Mouse (Mus musculus) midbrain, embryonic 11.5 days (tissue): ENCODE measurements around the gene Crhr1. TPM values are rescaled to one million over a fixed set of nuclear protein-coding genes. Genes with fewer than 3 reads are reported as not detected.
A peak's percentile ranks its signal among the peaks of the same experiment; 100 is the strongest.

Experiments
- ATAC-seq: fragments of 200-750 bp; cut with Nextera tagmentation; 2 replicates; pipeline ENCODE4 v1.8.0; 2017; ENCODE audit warnings: moderate TSS enrichment, moderate library complexity; ENCODE audit not compliant: low FRiP score
- DNase-seq: peaks from one replicate; pipeline ENCODE4 v3.0.0; 2015; ENCODE audit warnings: low spot score; ENCODE audit errors: missing footprints
- H3K27ac ChIP-seq: fragments of 300-500 bp; sonication (generic); 2 replicates; pipeline ENCODE4 v1.5.1; 2014; ENCODE audit warnings: low read depth, low read length
- H3K27me3 ChIP-seq: fragments of 300-500 bp; sonication (generic); 2 replicates; pipeline ENCODE4 v1.6.1; 2014; ENCODE audit warnings: mild to moderate bottlenecking, low read length, moderate library complexity, mixed read lengths; ENCODE audit not compliant: control insufficient read depth, insufficient read depth
- H3K36me3 ChIP-seq: fragments of 300-500 bp; sonication (generic); 2 replicates; pipeline ENCODE4 v1.6.1; 2014; ENCODE audit warnings: mild to moderate bottlenecking, low read length, moderate library complexity, mixed read lengths; ENCODE audit not compliant: control insufficient read depth, insufficient read depth
- H3K4me1 ChIP-seq: fragments of 300-500 bp; sonication (generic); 2 replicates; pipeline ENCODE4 v1.6.1; 2014; ENCODE audit warnings: low read length; ENCODE audit not compliant: control insufficient read depth, insufficient read depth
- H3K4me2 ChIP-seq: fragments of 300-500 bp; sonication (generic); 2 replicates; pipeline ENCODE4 v1.6.1; 2014; ENCODE audit warnings: mild to moderate bottlenecking, moderate library complexity
- H3K4me3 ChIP-seq: fragments of 300-500 bp; sonication (generic); 2 replicates; pipeline ENCODE4 v1.5.1; 2014; ENCODE audit warnings: low read depth, low read length
- H3K9ac ChIP-seq: fragments of 300-500 bp; sonication (generic); 2 replicates; pipeline ENCODE4 v1.6.1; 2014; ENCODE audit warnings: low read length
- H3K9me3 ChIP-seq: fragments of 300-500 bp; sonication (generic); 2 replicates; pipeline ENCODE4 v1.6.1; 2016; ENCODE audit warnings: low read length; ENCODE audit not compliant: control insufficient read depth
- WGBS: fragments of 180-500 bp; shearing (Covaris S2); extraction: QIAGEN DNeasy Blood & Tissue Kit; methylation state at CpG from one replicate; pipeline ENCODE4 v1.1.7; 2014; 5-methylcytosine and 5-hydroxymethylcytosine counted together
- polyA plus RNA-seq: library from polyadenylated mRNA; unstranded; fragments of >200 nt; fragmentation: Nextera tagmentation; extraction: Ambion mirVana; gene quantifications from 2 replicates; pipeline ENCODE4 v1.2.1, GENCODE M21; 2014

Crhr1 gene
- polyA plus RNA-seq, 1 experiment from 2014 or later = 0.60 TPM

DNA sequence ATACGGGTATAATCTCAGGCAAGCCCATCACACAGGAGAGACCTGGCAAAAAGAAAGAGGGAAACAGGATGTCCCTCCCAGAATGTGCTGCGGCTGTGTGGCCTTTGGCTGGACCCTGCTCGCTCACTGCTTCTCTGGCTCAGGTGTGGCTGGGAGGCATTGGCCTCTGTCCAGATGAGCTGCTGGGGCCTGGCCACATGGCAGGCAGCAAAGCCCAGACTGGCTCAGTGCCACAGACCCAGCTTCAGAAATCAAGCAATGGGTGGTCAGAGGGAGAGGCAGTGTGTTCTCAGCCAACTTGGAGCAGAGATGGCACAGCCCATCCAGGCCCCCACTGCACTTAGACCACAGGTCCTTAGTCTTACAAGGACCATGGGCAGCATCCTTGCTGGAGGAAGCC, 8.1 kb upstream of the Crhr1 start:
- DNase-seq (no peak), ATAC-seq (no peak)
- Histone ChIP-seq H3K9me3 (no peaks in the 10 kb centered on the region), H3K27ac (no peak overlapping the region), H3K9ac (no peak overlapping the region), H3K4me3 (no peak overlapping the region), H3K36me3 (no peaks in the 10 kb centered on the region), H3K4me2 (no peak overlapping the region), H3K27me3 (no peaks in the 10 kb centered on the region), H3K4me1 (no peaks in the 10 kb centered on the region)
- WGBS = 86% methylated on average over 3 of the region's 3 CpGs

DNA sequence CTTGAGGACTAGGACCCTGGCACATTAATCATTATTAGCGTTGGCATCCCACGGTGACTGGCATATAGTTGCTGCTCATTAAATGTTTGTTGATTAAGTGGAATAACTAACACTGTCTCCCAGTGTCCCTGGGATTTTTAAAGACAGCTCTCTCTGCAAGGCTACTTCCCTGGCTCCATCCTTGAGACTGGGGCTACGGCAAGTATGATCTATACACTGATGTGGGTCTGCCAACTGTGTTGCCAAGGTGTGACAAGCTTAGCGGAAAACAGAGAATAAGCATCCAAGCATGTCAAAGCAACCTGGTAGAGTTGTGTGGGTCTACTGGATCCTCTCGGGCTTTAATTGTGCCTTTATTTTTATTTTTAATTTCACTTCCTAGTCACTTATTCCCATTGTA, 3.2 kb upstream of the Crhr1 start:
- Histone ChIP-seq H3K4me3 (no peak overlapping the region), H3K4me1 (peaks cover 13% of the 10 kb centered on the region), H3K4me2 (no peak overlapping the region), H3K9me3 (no peaks in the 10 kb centered on the region), H3K9ac (no peak overlapping the region), H3K36me3 (no peaks in the 10 kb centered on the region), H3K27ac (no peak overlapping the region), H3K27me3 (peaks cover 27% of the 10 kb centered on the region)
- WGBS = 85% methylated on average over 5 of the region's 5 CpGs
- DNase-seq = no peak
- no peak for ATAC-seq

DNA sequence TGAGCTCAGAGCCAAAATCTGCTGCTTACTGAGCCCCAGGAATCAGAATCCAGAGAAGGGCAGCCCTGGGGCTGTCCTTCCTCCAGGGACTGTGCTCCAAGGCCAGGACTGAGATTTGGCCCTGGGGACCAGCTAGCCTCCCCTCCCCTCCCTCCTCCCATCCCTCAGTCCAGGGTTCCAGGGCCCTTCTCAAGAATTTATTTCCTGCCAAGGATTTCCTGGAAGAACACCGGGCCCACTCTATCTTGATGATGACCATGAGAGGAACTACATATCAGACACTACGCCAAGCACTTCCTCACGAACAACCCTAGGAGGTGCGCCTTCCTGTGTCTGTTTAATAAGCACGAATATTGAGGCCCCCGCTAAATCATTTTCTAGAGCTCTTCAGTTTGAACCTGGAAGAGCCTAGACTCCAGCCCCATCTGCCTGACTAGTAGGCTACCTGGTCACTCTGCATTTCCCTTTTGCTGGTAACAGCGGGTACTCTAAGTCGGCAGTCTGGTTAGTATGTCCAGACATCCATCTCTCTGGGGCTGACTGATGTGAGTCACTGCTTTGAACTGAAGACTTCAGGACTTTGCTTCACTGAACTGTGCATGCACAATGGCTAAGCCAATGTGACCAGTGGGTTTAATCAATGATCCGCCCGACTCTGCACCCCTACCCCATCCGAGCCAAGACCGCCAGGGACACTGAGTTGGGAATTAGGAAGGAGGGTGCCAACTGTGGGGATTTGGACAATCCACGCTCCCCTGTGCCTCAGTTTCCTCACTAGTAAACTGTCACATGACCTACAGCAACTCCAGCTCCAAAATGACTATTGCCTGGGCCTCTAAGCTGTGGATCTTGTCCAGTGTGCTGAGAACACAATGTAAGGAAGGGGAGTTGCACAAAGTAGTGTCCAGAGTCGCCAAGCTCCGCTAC, 1.7 kb upstream of the Crhr1 start:
- no peak overlapping the region for H3K27ac ChIP-seq
- WGBS = 80% methylated on average over 15 of the region's 15 CpGs
- H3K36me3 ChIP-seq = no peaks in the 10 kb centered on the region
- H3K9me3 ChIP-seq = no peaks in the 10 kb centered on the region
- peaks cover 13% of the 10 kb centered on the region for H3K4me1 ChIP-seq
- H3K9ac ChIP-seq = no peak overlapping the region
- H3K4me2 ChIP-seq = no peak overlapping the region
- ATAC-seq (no peak), DNase-seq (peak; percentile 81)
- H3K27me3 ChIP-seq = peaks cover 42% of the 10 kb centered on the region
- no peak overlapping the region for H3K4me3 ChIP-seq

DNA sequence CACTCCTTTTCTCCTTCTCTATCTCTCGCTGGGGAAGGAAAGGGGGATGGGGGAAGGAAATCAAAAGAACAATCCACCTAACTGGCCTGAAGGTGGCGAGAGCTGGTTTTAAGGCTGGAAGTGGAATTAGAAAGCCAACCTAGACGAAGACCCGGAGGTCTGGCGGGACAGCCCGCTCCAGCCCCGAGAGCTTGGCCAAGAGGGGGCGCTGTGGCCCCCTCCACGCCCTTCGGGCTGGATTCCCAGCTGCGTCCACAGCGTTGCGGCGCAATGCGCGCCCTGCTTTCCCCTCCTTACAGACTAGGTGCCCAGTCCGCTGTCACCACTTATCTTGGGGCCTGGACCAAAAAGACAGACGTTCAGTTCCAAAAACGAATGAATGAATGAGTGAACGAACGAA, 899 bp upstream of the Crhr1 start:
- 2% methylated on average over 21 of the region's 21 CpGs for WGBS
- peak overlapping the region; percentile 99 for H3K4me2 ChIP-seq

DNA sequence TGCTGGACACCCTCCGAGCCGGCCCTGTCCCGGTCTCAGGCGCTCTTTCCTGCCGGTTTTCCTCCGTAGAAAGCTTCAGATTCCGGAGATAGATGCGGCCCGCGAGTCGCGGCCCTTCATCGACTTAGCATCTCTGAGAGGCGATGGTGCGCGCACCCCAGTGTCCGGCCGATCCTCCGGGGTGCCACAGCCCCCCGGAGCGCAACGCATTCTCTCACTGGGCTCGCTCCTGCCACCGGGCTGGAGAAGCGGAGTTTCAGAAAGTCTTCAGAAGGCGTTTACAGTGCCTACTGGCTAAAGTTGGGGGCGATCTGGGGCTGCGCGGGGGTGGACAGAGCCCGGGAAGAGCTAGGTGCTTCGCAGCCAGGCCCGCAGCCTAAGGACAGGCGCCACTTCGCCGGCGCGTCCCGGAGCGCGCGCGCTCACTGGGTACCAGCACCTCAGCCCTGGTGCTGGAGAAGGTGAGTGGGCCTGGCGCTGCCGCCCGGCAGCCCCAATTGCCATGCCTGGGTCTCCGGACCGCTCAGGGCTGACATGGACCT, 858 bp downstream of the Crhr1 start:
- no peaks in the 10 kb centered on the region for H3K36me3 ChIP-seq
- peak overlapping the region; percentile 59 for H3K4me3 ChIP-seq
- peak overlapping the region; percentile 99 for H3K4me2 ChIP-seq
- no peaks in the 10 kb centered on the region for H3K9me3 ChIP-seq
- H3K27ac ChIP-seq = no peak overlapping the region
- peaks cover 13% of the 10 kb centered on the region for H3K4me1 ChIP-seq
- peak overlapping the region; percentile 65 for H3K9ac ChIP-seq
- ATAC-seq (no peak), DNase-seq (peak; percentile 93)
- under 1% methylated on average over 47 of the region's 47 CpGs for WGBS
- peaks cover 42% of the 10 kb centered on the region for H3K27me3 ChIP-seq

More for the DNA sequence above, 899 bp upstream of the Crhr1 start:
- H3K4me3 ChIP-seq = peak overlapping the region; percentile 59
- ATAC-seq (peak; percentile 70; the same call in 1 of the 2 replicates), DNase-seq (peak; percentile 99)
- H3K9ac ChIP-seq = no peak overlapping the region
- H3K36me3 ChIP-seq = no peaks in the 10 kb centered on the region
- H3K27me3 ChIP-seq = peaks cover 42% of the 10 kb centered on the region
- H3K4me1 ChIP-seq = peaks cover 13% of the 10 kb centered on the region
- no peaks in the 10 kb centered on the region for H3K9me3 ChIP-seq
- H3K27ac ChIP-seq = no peak overlapping the region

DNA sequence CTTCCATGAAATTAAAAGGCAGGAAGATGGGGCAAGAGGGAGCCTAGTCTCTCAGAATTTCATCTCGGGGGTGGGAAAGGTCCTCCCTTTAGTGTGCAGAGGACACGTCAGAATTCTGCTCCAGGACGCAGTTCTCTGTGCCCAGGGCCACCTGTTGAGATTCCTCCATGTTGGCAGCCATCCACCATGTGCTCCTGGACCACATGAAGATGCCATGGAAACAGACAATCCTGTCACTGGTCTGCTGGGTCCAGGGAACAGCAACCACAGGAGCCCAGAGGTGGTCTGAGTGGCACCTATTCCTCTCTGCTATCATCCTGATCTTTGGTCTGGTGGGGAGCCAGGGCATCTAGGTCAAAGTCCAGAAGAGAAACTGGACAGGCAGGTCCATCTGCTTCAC, 6.3 kb downstream of the Crhr1 start:
- Histone ChIP-seq H3K4me3 (no peak overlapping the region), H3K27ac (no peak overlapping the region), H3K36me3 (no peaks in the 10 kb centered on the region), H3K27me3 (peaks cover 20% of the 10 kb centered on the region), H3K4me2 (no peak overlapping the region), H3K4me1 (no peaks in the 10 kb centered on the region), H3K9me3 (no peaks in the 10 kb centered on the region), H3K9ac (no peak overlapping the region)
- ATAC-seq (no peak), DNase-seq (no peak)
- WGBS = 71% methylated on average over 3 of the region's 3 CpGs

DNA sequence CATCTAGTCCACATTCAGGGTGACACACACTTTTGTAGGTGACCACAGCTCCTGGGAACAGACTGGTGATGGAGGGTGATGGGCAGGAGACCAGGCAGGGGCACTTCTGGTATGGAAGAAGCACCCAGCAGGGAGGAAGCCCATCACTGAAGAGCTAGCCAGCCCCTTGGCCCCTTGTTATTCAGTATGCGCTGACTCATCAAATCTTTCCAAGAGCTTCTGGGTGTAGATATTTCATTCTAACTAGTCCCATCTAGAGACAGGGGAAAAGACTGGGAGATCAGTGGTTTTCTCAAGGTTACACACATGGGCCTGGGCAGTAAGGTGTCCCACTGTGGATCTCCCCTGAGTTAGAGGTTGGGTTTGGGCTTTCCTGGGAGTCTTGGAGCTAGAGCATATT, 12.3 kb downstream of the Crhr1 start:
- Histone ChIP-seq H3K9ac (no peak overlapping the region), H3K27me3 (no peaks in the 10 kb centered on the region), H3K4me3 (no peak overlapping the region), H3K9me3 (0 out of 2 replicates have a peak, but pooled peaks cover 2% of the 10 kb centered on the region), H3K4me1 (no peaks in the 10 kb centered on the region), H3K27ac (no peak overlapping the region), H3K36me3 (no peaks in the 10 kb centered on the region), H3K4me2 (no peak overlapping the region)
- 96% methylated on average over 1 of the region's 1 CpGs for WGBS
- DNase-seq (no peak), ATAC-seq (no peak)

DNA sequence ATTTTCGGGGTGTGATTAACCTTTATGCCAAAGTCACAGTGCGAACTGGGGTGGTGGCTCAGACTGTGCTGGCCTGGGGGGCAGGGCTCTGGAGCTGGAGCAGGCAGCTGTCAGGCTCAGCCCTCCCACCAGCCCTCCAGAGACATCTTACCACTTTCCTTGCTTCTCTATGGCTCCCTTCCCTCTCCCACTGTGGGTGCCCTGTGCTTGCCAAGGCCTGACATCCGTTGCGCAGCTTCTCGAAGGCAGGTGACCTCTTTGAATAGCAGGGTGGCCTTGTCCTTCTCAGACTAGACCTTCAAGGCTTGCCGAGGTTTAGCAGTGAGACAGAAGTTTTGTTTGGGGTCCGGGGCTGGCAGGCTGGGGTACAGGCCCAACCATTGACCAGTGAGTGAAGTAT, 16.1 kb downstream of the Crhr1 start:
- ATAC-seq = no peak
- H3K27ac ChIP-seq = no peak overlapping the region
- WGBS = 76% methylated on average over 7 of the region's 7 CpGs
- no peak overlapping the region for H3K4me2 ChIP-seq
- H3K4me1 ChIP-seq = no peaks in the 10 kb centered on the region
- H3K9ac ChIP-seq = no peak overlapping the region
- DNase-seq = no peak
- H3K36me3 ChIP-seq = no peaks in the 10 kb centered on the region
- no peak overlapping the region for H3K4me3 ChIP-seq
- no peaks in the 10 kb centered on the region for H3K27me3 ChIP-seq
- H3K9me3 ChIP-seq = 0 out of 2 replicates have a peak, but pooled peaks cover 2% of the 10 kb centered on the region

DNA sequence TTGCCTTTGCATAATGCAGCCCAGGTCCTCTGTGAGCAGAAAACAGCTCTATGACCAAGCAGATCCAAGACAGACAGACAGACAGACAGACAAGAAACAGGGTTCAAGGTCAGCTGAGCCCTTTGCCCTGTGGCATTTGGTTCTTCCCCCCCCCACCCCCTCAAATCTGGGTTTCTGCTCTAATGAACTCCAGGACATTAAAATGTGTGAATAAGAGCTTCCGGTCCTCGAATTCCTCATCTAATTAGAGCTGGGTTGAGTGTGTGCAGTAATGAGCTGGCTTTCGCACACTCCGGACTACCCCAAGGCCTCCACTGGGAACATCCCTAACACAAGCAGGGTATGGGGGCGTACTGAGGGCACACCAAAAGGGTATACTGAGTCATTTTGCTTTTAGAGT, 18.3 kb downstream of the Crhr1 start:
- H3K27ac ChIP-seq = no peak overlapping the region
- WGBS = 73% methylated on average over 5 of the region's 5 CpGs
- no peak overlapping the region for H3K4me3 ChIP-seq
- no peak overlapping the region for H3K9ac ChIP-seq
- H3K9me3 ChIP-seq = no peaks in the 10 kb centered on the region
- no peaks in the 10 kb centered on the region for H3K4me1 ChIP-seq
- no peaks in the 10 kb centered on the region for H3K27me3 ChIP-seq
- ATAC-seq = no peak
- H3K4me2 ChIP-seq = no peak overlapping the region
- DNase-seq = no peak
- H3K36me3 ChIP-seq = no peaks in the 10 kb centered on the region
